Mouse (Mus musculus): ENCODE data around the gene Nufip2.
A peak's percentile ranks its signal among the peaks of the same experiment; 100 is the strongest.

Nufip2 gene

DNA sequence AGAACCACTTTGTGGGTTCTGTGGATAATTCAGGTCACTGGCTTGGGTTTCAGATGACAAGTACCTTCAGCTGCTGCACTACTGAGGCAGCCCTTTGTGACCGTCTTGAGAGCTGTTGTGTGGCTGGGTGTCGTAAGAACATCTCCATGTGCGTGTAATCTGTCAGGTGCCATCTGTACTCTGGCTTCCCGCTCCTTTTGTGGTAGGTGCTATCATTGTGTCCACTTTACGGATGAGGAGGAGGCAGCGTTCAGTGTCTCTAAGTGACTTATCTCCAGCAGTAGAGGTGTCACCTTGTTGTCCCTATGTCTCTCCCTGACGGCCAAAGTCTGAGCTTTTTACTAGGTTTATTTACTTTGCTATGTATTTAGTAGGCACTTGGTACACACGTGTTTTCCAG lies 84.4 kb downstream of the Nufip2 start:
- no peak for DNase-seq (ENCODE audit: low spot score in 2 of 2)

DNA sequence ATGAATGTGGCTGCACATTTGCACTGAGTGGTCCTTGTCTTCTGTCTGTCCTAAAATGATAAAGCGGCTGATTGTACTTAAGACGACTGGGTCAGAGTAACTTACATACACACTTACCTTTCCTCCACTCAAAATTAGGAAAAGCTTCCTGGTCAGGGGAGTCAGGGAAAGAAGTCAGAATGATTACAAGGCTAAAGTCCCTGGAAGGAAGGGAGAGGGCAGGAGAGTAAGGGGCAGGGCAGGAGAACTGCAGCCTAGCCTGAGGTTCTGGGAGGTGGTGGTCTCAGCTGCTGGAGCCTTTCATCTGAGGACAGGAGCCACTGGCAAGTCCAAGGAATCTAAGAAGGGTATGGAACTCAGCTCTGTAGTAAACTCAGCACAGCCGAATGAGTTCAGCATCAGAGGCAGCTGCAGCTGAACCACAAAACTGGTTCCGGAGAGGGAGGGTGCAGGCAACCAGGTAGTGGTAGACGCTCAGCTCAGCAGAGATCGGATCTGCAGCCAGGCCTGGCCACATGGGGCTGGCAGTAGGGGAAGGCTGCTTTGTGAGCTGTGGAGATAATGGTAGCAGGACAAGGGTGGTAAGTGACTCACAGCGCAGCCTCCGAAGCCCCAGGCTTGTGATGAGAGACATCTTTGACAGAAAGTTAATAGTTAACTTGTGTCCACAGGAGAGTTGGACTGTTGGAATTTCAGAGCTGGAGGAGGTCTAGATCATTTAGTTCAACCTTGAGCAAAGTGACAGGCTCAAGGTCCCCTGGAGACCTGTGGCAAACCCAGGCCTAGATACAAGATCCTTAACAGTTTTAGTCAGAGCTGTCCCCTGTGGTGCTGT lies 86.1 kb downstream of the Nufip2 start:
- DNase-seq (ENCODE audit: low spot score in 2 of 2), result no peak

GRCm38 (mm10) chr11:77775701-77776400 lies 89.9 kb downstream of the Nufip2 start:
- no peak for DNase-seq (ENCODE audit: low spot score in 2 of 2)

GRCm38 (mm10) chr11:77777436-77777835 lies 91.5 kb downstream of the Nufip2 start:
- DNase-seq (ENCODE audit: low spot score in 2 of 2), result no peak

- no peak for DNase-seq (ENCODE audit: low spot score in 2 of 2)
Measured at GRCm38 (mm10) chr11:77777937-77778336, 92.0 kb downstream of the Nufip2 start.

DNA sequence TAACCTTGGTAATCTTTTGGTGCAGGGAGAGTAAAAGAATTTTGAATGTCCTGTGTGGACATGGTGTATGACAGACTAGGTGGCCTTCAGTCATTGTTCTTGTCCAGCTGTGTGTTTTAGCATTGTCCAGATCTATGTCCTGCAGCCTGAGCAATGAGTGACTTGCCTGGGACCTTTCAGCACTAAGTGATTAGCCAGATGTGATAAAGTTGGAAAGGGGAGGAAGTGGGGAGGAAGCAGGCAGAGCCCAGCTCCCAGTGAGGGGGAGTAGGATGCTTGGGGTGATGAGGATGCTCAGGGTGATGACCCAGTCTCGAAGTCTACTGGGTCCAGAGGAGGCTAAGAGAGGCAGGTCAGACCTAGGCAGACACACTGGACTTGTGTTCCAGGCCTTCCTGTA lies 93.3 kb downstream of the Nufip2 start:
- DNase-seq (ENCODE audit: low spot score in 2 of 2), result no peak

- DNase-seq (ENCODE audit: low spot score in 2 of 2), result no peak
Measured at GRCm38 (mm10) chr11:77781088-77781487, 95.1 kb downstream of the Nufip2 start.

DNA sequence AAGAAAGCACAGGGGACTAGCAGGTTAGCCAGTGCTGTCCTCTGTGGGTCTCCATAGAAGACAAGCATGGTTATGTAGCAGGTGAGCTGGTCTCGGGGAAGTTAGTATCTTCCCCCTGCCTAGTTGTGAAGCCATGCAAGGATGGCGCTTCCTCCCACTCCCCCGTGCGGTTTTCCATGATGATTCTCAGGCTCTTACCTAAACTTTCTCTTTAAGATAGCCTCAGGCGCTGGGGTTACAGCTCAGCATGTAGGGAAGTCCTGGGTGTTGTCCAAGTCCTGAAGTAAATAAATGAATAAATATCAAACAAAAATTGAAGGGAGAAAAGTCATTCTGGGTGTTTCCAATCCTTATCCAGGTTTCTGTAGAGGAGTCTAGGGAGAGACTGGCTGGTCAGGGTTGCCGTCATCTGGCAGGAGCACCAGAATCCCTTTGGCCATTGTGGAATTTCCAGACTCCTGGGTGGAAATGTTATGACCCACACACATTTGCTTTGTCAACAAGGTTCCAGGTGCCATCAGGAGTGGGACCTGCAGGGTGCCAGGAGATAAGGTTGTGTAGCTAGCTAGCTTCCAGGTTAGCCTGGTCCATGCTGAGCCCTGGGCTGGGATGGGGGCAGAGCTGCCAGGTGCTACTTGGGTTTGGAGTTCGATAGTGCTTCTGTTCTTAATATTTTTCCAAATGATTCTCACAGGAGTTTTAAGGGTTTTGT lies 96.3 kb downstream of the Nufip2 start:
- no peak for DNase-seq (ENCODE audit: low spot score in 2 of 2)

- no peak for DNase-seq (ENCODE audit: low spot score in 2 of 2)
Measured at GRCm38 (mm10) chr11:77783211-77783746, 97.3 kb downstream of the Nufip2 start.

GRCm38 (mm10) chr11:77783747-77784646 lies 98.0 kb downstream of the Nufip2 start:
- DNase-seq (ENCODE audit: low spot score in 2 of 2), result peak; percentile 57 to 63

DNA sequence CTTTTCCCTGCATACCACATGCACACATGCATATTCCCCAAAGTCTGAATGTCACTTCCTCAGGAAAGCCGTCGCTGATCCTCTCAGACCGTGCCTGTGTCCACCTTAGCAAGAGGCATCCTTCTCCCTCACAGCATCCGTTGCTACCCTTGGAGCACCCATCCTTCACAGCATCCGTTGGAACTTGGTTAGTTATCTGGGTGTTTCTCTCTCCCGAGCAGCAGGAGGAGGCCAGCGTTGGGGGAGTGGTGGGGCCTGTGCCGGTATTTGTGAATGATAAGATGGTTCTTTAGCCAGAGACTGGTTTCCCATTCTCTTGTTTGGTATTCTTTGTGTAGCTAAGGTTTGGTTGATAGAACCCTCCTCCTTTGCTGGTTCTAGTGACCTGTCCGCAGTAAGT lies 98.9 kb downstream of the Nufip2 start:
- peak in 1 of 2 experiments; percentile 52 for DNase-seq (ENCODE audit: low spot score in 2 of 2)

DNA sequence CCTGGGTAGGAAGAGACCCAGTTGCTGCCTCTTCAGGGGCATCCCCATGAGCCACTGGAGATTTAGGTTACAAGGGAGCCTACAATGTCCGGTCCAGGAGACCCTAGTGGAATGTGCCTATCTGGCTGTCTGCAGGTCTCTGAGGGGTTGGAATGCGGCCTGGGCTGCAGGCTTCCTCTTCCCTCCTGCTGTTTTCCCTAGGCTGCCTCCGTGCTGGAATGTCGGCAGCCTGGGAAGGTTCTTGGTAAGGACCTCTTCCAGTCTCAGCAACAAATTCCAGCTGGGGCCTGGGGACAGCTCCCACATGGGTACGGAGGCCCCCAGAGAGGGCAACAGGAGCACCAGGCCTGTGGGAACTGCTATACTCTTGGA lies 99.4 kb downstream of the Nufip2 start:
- no peak for DNase-seq (ENCODE audit: low spot score in 2 of 2)

DNA sequence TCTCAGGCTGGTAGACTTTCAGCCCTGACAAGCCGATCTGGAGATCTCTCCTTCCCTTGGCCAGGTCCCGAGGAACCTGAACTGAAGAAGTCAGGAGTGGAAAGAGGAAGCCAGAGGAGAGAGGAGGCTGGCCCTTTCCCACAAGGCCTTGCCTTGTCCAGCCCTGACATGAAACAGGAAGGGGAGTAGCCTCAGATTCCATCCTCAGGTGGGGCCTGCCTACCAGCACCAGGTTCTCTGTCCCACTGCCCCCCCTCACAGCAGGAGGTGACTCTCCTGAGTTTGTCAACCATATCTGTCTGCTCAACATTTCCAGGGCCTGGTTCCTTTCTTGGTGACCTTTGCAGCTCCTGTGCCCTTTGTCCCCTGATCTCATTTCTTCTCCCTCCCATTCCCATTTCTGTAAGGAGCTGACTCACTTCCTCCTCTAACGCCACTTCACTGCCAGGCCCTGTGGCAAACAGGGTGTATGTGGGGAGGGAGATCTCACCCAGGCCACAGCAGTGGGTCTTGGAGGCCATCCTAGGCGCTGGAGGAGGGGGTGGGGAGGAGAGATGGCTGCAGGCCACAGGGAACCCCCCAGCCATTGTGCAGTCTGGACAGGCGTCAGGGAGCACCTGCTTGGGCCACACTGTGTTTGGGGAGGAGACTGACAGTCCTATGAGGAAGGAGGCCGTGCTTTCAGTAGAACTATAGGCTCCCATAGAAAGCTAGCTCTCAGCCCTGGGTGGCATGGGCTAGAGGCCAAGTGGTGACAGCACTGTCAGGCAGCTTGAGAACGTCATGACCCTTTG lies 100.0 kb downstream of the Nufip2 start:
- DNase-seq (ENCODE audit: low spot score in 2 of 2), result peak; percentile 43 to 44

DNA sequence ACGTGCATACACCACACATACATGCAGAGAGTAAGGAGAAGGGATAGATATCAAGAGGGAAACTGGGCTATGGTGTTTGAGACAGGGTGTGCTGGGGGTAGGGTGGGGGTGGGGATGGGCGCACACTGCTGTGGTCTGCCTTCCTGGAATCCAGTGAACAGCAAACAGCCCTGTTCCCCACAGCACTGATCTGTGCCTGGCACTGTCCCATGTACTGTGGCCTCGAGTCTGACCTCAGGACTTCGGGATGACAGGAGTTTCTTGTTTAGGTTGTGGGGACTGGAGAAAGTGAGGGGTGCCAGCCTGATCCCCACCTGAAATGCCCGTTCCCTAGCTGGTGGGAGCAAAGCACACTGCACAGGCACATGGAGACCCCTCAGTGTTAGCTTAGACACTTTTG lies 101.8 kb downstream of the Nufip2 start, which contains the start of gene Gm10277:
Gm10277 (minus strand) TSS at position 41 of the 400 bp plus-strand sequence.
- DNase-seq (ENCODE audit: low spot score in 2 of 2), result no peak

DNA sequence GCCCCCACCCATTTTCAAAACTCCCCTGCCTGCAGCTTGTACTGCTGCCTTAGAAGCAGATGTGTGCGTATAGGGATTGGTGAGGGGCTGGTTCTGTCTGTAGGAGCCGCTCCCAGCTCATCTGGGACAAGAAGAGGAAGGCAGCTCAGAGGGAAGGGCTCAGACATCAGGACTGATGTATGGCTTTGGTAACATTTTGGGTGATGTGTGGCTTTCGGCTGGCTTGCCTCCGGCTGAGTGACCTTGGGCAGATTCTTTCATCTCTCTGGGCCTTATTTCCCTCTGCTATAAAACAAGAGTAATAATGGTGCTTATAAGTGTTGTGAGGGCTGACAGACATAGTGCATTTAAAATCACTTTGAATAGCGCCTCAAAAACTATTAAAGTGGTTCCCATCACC lies 103.6 kb downstream of the Nufip2 start:
- no peak for DNase-seq (ENCODE audit: low spot score in 2 of 2)

GRCm38 (mm10) chr11:77790286-77790685 lies 104.3 kb downstream of the Nufip2 start:
- no peak for DNase-seq (ENCODE audit: low spot score in 2 of 2)

DNA sequence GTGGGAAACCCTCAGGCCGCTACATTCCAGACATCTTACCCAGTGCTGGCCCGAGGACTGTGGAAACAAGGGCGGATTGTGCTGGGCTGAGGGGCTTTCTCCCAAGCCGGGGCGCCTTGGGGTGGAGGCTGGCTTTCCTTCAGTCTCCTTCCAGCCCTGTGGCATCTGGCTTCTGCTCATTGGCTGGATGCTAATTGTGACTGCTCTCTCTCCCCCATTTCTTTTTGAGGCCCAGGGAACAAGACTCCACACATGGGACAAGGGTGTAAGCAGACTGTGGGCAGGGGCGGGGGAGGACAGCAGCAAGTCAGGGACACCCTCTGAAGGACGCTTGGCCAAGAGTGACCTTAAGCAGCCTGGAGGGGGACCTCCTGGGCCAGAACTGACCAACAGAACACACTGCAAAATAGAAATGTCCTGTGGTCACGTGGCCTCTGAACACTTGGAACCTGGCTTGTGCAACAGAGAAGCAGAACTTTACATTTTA lies 105.3 kb downstream of the Nufip2 start:
- DNase-seq (ENCODE audit: low spot score in 2 of 2), result no peak

Measured in spleen, postnatal 10 days (tissue).